Mouse (Mus musculus) myocyte (in vitro differentiated cells): ENCODE data around the gene Kcnd3.

ENCODE experiments used
- CEBPB ChIP-seq: IDR thresholded peaks from 2 replicates; pipeline ENCODE4 v1.6.1; 2011; ENCODE audit warnings: mild to moderate bottlenecking, moderate library complexity; ENCODE audit not compliant: poor library complexity, insufficient read depth, severe bottlenecking
- E2F4 ChIP-seq: IDR thresholded peaks from one replicate; pipeline ENCODE4 v1.6.1; 2011; ENCODE audit warnings: mild to moderate bottlenecking, control low read depth, moderate library complexity; ENCODE audit not compliant: insufficient read depth
- MAX ChIP-seq: IDR thresholded peaks from one replicate; pipeline ENCODE4 v1.6.1; 2011; ENCODE audit warnings: low read depth, mild to moderate bottlenecking, control low read depth
- MYOG ChIP-seq, 3 experiments: IDR thresholded peaks; one replicate each; pipeline ENCODE4 v1.6.1; 2011; ENCODE audit warnings: control low read depth in 2 of 3, low read depth in 2 of 3, mild to moderate bottlenecking in 2 of 3; ENCODE audit not compliant: insufficient read length in 2 of 3, control insufficient read depth in 1 of 3, insufficient read depth in 1 of 3
- POLR2A ChIP-seq: IDR thresholded peaks from one replicate; pipeline ENCODE4 v1.6.1; 2011; ENCODE audit warnings: low read depth, mild to moderate bottlenecking, control low read depth, moderate library complexity; ENCODE audit not compliant: insufficient read length
- REST ChIP-seq: IDR thresholded peaks from one replicate; pipeline ENCODE4 v1.6.1; 2011; ENCODE audit warnings: mild to moderate bottlenecking, control low read depth, moderate library complexity; ENCODE audit not compliant: insufficient read depth, insufficient read length
- SRF ChIP-seq: IDR thresholded peaks from one replicate; pipeline ENCODE4 v1.6.1; 2011; ENCODE audit warnings: low read depth; ENCODE audit not compliant: control insufficient read depth, insufficient read length
- TCF12 ChIP-seq: IDR thresholded peaks from one replicate; pipeline ENCODE4 v1.6.1; 2011; ENCODE audit warnings: mild to moderate bottlenecking, control low read depth; ENCODE audit not compliant: poor library complexity, insufficient read depth, severe bottlenecking
- USF1 ChIP-seq: IDR thresholded peaks from one replicate; pipeline ENCODE4 v1.6.1; 2011; ENCODE audit warnings: low read depth, mild to moderate bottlenecking, control low read depth, moderate library complexity

DNA sequence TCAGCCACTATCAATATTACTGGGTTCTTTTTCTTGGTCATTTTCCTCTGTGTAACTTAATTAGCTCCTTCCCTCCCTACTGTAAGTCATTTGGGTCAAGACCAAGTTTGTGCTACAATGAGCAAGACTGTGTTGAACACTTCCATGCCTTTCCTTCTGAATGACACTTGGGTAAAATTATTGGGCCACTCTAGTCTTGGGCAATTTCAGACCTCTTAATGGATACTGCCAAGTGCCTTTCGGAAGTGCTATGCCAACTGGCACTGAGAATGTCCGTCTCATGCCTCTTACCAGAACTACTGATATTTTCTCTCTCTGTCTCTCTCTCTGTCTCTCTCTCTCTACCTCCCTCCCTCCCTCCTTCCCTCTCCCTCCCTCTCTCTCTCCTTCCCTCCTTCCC lies 173.8 kb downstream of the Kcnd3 start:
- TF ChIP-seq POLR2A (no peak), MAX (no peak), E2F4 (no peak), CEBPB (no peak), REST (no peak), SRF (no peak), TCF12 (no peak), MYOG (IDR thresholded peaks at IDR 0.05; ENCODE audit: control insufficient read depth in 1 of 3, insufficient read depth in 1 of 3, insufficient read length in 2 of 3, low read depth in 2 of 3) (no peak), USF1 (no peak)
